Mouse (Mus musculus) G1E (cell line): ENCODE measurements around the gene Prl2c2. TPM values are rescaled to one million over a fixed set of nuclear protein-coding genes. Genes with fewer than 3 reads are reported as not detected.
"Not testable (repeated sequence)": the region's sequence is repeated elsewhere in the genome, so short reads cannot be mapped to it uniquely, and the experiment has no call there.

Experiments
- ATAC-seq: 2 replicates; pipeline ENCODE4 v1.8.0; 2016; ENCODE audit warnings: mild to moderate bottlenecking; ENCODE audit not compliant: insufficient number of reproducible peaks, poor library complexity, low FRiP score, severe bottlenecking; ENCODE audit errors: extremely low read depth
- DNase-seq: peaks from one replicate; pipeline ENCODE4 v3.0.0; 2012; ENCODE audit warnings: low spot score
- H3K27me3 ChIP-seq: 2 replicates; pipeline ENCODE4 v1.6.1; 2012; ENCODE audit warnings: mild to moderate bottlenecking, low read length, inconsistent platforms; ENCODE audit not compliant: insufficient read depth
- H3K36me3 ChIP-seq: replicated peaks from 2 replicates; pipeline ENCODE3; 2012; ENCODE audit warnings: mild to moderate bottlenecking, inconsistent platforms
- H3K4me1 ChIP-seq: 2 replicates; pipeline ENCODE4 v1.6.1; 2012; ENCODE audit warnings: low read depth, low read length, inconsistent platforms, mixed read lengths; ENCODE audit not compliant: insufficient read depth
- H3K4me3 ChIP-seq: 2 replicates; pipeline ENCODE4 v1.5.1; 2012; ENCODE audit warnings: low read depth, mild to moderate bottlenecking, inconsistent platforms, low read length, moderate library complexity, mixed read lengths
- H3K9me3 ChIP-seq: replicated peaks from 2 replicates; pipeline ENCODE4 v1.6.1; 2012; ENCODE audit warnings: inconsistent platforms
- polyA plus RNA-seq: library from polyadenylated mRNA; stranded (reverse); fragments of >175 nt; gene quantifications from 2 replicates; pipeline ENCODE4 v1.2.3, GENCODE M21; 2012
- total RNA-seq, 2 experiments: library from RNA; stranded (forward) in 1 of 2; stranded (reverse) in 1 of 2; fragments of 200-1000 nt in 1 of 2; fragments of >200 nt in 1 of 2; fragmentation: Nextera tagmentation in 1 of 2; gene quantifications; 2 replicates each; pipeline ENCODE4 v1.2.3; 2014 to 2017

The Prl2c2 gene
- total RNA-seq (2014; fragmentation: Nextera tagmentation): not detected in 2 replicates
- total RNA-seq (2017): not detected in 2 replicates
- not detected in 2 replicates for polyA plus RNA-seq

DNA sequence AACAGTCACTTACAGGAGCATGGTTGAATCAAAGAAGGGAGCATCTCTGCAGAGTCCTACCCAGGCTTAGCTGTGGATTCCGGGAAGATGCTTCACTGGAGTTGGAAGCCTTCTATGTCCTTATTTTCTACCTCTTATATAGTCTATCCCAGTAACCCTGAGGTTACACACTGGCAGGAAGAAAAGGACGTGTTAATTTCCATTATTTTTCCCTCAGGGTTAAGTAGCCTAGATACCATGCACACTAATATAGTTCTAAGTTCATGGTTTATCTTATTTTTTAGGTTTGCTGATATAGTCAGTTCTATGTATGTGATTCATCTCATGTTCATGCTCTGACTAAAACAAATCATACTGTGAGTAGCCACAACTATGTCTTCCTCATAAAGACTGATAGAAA is at the start of gene Prl2c2:
Gene Prl2c2 (minus strand): TSS at position 101 of the 400 bp plus-strand sequence.
- H3K27me3 ChIP-seq, H3K36me3 ChIP-seq, H3K4me3 ChIP-seq, ATAC-seq, H3K4me1 ChIP-seq, H3K9me3 ChIP-seq, DNase-seq: not testable (repeated sequence)

GRCm38 (mm10) chr13:13025872-13026271 is 20.7 kb upstream of the Prl2c2 start:
- H3K36me3 ChIP-seq, H3K27me3 ChIP-seq, H3K4me3 ChIP-seq, H3K4me1 ChIP-seq, ATAC-seq, DNase-seq, H3K9me3 ChIP-seq: not testable (repeated sequence)

- H3K9me3 ChIP-seq, ATAC-seq, H3K4me3 ChIP-seq, H3K27me3 ChIP-seq, H3K36me3 ChIP-seq, H3K4me1 ChIP-seq, DNase-seq: not testable (repeated sequence)
Measured at GRCm38 (mm10) chr13:13013993-13014549, 8.9 kb upstream of the Prl2c2 start.

Other genes starting within 250 kb of the Prl2c2 start
- gene Prl2c3, start 205.3 kb downstream of the Prl2c2 start, total RNA-seq (2014; fragmentation: Nextera tagmentation): not detected in 2 replicates
- 0.27 TPM in 1 of 2 replicates, not detected in the other for gene Prl2c3, start 205.3 kb downstream of the Prl2c2 start, total RNA-seq (2017)
- gene Prl2c3, start 205.3 kb downstream of the Prl2c2 start, polyA plus RNA-seq: not detected in 2 replicates
- gene Prl2c5, start 177.3 kb upstream of the Prl2c2 start, total RNA-seq (2014; fragmentation: Nextera tagmentation): not detected in 2 replicates
- gene Prl2c5, start 177.3 kb upstream of the Prl2c2 start, total RNA-seq (2017): not detected in 2 replicates
- not detected in 2 replicates for gene Prl2c5, start 177.3 kb upstream of the Prl2c2 start, polyA plus RNA-seq